Mouse (Mus musculus) ES-E14 (cell line): ENCODE measurements around the gene Zc3h12c.

Source experiments
- CHD2 ChIP-seq: IDR thresholded peaks from 2 replicates; pipeline ENCODE4 v1.6.1; 2014; ENCODE audit warnings: mild to moderate bottlenecking, low read depth, low read length, inconsistent platforms
- HCFC1 ChIP-seq: IDR thresholded peaks from 2 replicates; pipeline ENCODE4 v1.6.1; 2012; ENCODE audit warnings: low read length, inconsistent platforms, borderline replicate concordance; ENCODE audit not compliant: insufficient read depth

DNA sequence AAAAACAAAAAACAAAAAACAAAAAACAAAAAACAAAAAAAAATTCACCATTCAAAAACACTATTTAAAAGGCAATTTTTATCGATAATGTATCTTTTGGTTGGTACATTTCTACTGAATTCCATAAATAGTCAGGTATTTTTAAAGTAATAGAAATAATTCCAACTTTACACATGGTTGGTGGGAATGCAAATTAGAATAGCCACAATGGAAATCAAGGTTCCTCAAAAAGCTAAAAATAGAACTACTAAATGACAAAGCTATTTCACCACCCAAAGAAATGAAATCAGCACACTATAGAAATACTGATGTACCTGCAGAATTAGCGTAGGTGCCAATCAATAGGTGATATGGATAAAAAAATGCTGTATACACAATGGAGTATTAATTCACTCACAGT, 5.6 kb upstream of the Zc3h12c start:
- TF ChIP-seq CHD2 (no peak), HCFC1 (no peak)
